Mouse (Mus musculus): ENCODE data around the gene 1500011B03Rik. TPM values are rescaled to one million over a fixed set of nuclear protein-coding genes. Genes with fewer than 3 reads are reported as not detected.

1500011B03Rik gene
- total RNA-seq, 2 experiments from 2014 or later = 11.7 to 14.5 TPM

GRCm38 (mm10) chr5:114813525-114814181 is 9.6 kb downstream of the 1500011B03Rik start:
- peak; percentile 83 for ATAC-seq (replicated peaks; ENCODE audit: low FRiP score, poor library complexity, severe bottlenecking)

DNA sequence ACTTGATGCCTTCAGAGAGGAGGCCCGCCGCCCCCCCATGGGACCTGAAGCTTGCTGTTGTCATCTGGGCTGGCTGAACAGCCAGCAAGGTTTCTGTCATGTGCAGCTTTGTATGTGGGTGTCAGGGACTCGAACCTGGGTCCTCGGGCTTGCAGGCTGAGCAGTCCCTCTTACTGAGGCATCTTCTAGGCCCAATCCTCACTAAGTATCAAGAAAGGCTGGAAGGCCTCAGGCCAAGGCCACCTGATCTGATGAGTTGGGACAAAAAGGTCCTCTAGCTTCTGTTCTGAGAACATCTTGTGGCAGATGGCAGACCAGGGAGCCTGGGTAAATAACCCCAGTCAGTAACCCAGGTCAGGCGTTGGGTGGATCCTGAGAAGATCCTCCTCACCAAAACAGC is 13.4 kb downstream of the 1500011B03Rik start:
- ATAC-seq (replicated peaks; ENCODE audit: low FRiP score, poor library complexity, severe bottlenecking) = no peak

GRCm38 (mm10) chr5:114809181-114809756 is 14.0 kb downstream of the 1500011B03Rik start:
- no peak for ATAC-seq (replicated peaks; ENCODE audit: low FRiP score, poor library complexity, severe bottlenecking)

GRCm38 (mm10) chr5:114808385-114808784 is 14.9 kb downstream of the 1500011B03Rik start:
- ATAC-seq (replicated peaks; ENCODE audit: low FRiP score, poor library complexity, severe bottlenecking) = peak; percentile 31; the same call in 1 of the 2 replicates

GRCm38 (mm10) chr5:114807893-114808292 is 15.4 kb downstream of the 1500011B03Rik start:
- no peak for ATAC-seq (replicated peaks; ENCODE audit: low FRiP score, poor library complexity, severe bottlenecking)

DNA sequence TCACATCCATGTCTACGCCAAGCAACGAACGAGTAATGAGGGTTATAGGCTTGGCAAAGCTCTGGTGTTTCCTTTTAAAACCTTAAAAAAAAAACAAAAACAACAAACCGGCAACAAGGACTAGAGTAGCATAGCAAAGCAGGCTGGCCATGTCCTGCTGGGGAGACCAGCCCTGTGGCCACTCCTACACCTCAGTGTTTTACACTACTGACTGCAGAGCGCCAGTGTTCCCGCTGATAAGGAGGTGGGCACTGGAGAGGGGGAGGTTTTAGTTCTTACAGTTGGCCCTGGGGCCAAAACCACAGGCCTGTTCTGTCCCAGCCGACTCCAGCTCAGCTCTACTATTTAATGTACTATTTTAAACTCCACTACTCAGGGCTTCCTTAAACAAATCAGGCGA is 15.8 kb downstream of the 1500011B03Rik start:
- peak; percentile 79 for ATAC-seq (replicated peaks; ENCODE audit: low FRiP score, poor library complexity, severe bottlenecking)

DNA sequence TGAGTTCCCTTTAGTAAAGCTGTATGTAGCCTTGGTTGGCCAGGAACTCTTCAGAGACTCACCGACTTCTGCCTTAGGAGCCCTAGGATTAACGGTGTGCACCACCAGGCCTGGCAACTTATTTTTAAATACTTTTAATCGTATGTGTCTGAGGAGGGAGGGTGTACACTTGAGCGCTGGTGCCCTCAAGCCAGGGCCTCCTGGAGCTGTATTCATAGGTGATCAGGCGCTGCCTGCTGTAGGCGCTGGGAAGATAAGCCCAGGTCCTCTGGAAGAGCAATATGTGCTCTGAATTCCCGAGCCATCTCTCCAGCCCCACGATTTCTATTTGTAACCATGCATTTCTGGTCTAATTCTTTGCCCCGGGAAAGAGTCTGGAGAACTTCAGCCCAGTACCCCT is 16.2 kb downstream of the 1500011B03Rik start:
- peak; percentile 48 for ATAC-seq (replicated peaks; ENCODE audit: low FRiP score, poor library complexity, severe bottlenecking)

DNA sequence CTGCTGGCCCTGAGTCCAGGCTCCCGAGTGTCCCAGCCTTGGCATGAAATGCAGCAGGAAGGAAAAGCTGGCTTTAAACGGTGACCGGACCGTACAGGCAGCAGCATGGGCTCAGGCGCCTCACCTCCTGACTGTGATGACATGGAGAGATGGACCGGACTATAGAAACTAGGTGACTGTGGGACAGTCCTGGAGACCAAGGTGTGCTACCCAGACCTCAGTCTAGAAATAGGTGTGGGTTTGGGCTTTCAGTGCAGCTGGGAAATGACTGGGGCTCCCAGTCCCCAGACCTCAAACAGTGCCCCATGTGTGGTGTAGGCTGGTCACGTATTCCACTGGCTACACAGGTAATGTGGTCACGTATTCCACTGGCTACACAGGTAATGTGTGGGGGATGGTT is 16.6 kb downstream of the 1500011B03Rik start:
- ATAC-seq (replicated peaks; ENCODE audit: low FRiP score, poor library complexity, severe bottlenecking) = no peak

DNA sequence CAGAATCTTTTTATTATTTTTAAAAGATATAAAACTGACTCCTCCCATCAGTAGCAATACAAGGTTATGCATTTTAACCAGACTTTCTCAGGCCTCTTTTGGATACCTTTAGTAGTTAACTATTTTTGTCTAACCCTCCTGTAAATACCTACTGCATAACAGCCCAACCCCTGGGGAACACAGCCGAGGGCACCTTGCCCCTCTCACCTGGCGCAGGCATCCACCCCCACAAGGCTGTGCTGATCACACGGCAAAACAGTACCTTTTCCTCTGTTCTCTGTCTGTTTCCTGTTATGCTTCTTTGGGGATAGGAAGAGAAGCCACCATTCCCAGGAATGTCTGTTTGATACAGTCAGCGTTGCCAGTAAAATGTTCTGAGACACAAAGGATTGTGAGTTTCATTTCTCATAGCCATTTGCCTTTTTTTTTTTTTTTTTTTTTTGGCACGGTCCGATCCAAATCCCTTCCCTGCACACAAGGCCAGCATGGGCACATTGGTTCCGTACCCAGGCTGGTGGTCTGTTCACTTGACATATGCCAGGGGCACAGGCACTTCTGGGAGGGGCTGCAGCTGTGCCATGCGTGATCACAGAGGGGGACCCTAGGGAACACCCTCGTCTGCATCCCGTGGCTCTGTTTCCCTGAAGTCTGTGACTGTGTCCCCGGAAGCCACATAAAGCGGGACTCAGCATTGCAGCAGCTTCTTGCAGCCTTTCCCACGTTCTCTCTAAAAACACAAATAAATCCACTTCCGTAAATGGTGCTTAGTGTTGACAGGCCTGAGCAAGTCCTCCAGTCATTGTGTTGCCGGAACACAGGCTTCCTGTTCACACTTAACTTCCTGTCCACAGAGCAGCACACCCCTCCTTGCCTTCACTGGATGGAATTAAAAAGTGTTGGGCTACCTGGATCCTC is 17.6 kb downstream of the 1500011B03Rik start:
- ATAC-seq (replicated peaks; ENCODE audit: low FRiP score, poor library complexity, severe bottlenecking) = no peak

- no peak for ATAC-seq (replicated peaks; ENCODE audit: low FRiP score, poor library complexity, severe bottlenecking)
These were observed 18.3 kb downstream of the 1500011B03Rik start for GRCm38 (mm10) chr5:114804958-114805357.

DNA sequence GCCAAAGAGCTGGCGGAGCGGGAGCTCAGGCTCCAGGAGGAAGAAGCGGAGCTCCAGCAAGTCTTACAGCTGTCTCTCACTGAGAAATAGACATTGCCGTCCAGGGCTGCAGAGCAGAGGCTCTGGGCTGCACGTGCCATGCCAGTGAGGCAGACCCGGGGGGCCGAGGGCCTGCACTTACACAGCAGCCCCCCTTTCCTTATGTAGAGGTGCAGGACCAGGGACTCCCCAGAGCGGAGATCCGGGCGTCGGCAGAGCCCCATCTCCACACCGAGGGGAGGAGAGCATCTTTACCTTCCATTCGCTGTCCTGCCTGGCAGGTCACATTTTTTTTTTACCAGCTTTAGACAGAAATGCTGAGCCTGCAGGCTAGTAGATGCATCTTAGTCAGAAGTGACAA is 18.9 kb downstream of the 1500011B03Rik start:
- ATAC-seq (replicated peaks; ENCODE audit: low FRiP score, poor library complexity, severe bottlenecking) = no peak

DNA sequence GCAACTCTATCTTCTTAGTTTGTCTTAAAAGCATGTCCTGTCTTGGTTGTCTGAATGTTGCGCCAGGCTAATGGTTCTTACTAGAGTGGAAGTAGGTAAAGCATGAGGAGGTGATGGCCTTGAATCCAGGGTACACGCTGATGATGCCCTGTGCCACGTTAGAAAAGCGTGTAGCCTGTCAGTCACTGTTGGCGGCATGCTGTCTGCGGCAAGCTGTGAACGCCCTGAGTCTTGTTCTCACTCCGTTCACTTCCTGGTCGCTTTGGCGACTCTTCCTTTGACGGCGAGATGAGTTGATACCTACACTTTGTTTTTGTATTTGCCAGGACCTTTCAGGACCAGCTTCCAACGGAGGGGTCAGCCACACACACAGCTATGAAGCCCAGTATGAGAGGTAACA is 20.0 kb downstream of the 1500011B03Rik start:
- ATAC-seq (replicated peaks; ENCODE audit: low FRiP score, poor library complexity, severe bottlenecking) = no peak

DNA sequence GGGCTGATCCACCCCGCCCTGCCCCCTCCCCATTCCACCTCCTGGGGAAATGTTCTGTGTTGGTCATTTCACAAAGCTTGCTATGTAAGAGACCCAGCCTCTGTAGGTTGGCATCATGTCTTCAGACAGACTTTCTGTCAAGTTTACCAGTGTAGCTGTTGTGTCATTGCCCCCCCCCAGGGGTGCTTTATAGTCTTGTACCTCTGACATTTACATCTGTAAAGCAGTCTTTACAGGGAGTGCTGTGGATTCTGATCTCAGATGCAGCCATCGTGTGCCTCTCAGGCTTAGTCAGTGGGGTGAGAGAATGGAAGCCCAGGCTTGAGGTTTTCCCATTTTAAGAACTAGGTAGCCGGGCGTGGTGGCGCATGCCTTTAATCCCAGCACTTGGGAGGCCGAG is 21.4 kb downstream of the 1500011B03Rik start:
- ATAC-seq (replicated peaks; ENCODE audit: low FRiP score, poor library complexity, severe bottlenecking) = no peak

DNA sequence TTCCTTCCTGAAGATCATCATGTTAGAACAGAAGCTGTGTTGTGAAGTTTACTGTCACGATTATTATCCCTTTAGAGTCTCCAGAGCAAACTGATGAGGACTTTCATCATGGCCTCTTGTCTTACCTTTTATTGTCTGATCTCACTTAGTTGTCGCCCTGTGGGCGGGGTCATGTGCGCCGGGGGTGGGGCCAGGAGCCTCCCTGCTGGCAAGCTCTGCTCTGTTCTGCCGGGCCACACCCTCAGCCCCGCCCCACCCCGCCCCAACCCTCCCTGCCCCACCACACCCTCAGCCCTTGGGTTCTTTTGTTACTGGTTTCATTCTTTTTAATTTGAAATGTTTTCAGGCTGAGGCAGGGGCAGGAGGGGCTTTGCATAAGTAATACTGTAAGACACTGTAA is 22.2 kb downstream of the 1500011B03Rik start:
- ATAC-seq (replicated peaks; ENCODE audit: low FRiP score, poor library complexity, severe bottlenecking) = no peak; the same call in 1 of the 2 replicates

DNA sequence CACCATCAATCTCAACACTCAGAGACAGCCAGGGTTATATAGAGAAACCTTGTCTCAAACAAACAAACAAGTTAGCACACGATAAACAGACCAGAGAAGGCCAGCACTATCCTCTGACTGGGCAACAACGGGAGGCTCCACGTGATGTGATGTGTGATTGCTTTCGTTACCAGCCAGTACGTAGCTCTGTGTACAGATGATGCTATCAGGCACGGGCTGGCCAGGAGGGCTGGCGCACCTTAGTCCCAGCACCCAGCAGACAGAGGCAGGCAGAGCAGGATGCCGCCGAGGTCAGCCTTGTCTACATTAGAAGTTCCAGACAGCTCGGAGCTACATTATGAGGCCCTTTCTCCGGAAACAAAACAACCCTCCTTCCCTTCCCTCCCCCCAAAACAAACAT is 23.4 kb downstream of the 1500011B03Rik start:
- no peak for ATAC-seq (replicated peaks; ENCODE audit: low FRiP score, poor library complexity, severe bottlenecking)

- no peak for ATAC-seq (replicated peaks; ENCODE audit: low FRiP score, poor library complexity, severe bottlenecking)
These were observed 26.0 kb downstream of the 1500011B03Rik start for GRCm38 (mm10) chr5:114797253-114797652.

DNA sequence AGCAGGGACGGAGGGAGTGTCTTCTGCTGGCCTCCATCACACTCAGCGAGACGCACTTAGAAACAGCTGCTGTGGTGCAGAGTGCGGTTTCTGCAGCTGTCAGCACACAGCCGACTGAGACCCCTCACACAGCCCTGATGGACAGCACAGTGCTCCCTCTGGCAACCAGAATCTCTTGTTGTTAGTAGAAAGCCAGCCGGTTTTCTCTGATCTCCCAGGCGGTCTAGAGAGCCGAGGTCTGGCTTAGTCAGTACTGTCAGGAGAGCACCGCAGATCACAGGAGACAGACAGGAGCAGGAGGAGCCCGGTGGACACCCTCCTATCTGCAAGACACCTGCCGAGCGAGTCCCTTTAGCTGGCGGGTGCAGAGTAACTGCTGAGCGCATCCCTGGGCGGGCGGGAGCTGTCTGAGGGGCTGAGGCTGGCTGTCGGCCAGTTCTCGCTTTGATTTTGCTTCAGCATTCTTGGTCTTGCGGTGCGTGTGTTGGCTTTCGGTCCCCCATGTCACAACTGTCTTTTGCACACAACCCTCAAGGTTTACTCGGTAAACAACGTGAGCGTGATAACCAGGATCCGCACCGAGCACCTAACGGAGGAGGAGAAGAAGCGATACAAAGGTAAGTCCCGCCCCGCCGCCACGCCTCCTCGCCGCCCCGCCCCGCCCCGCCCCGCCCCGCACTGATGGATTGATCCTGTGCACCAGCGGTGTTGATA is 26.8 kb downstream of the 1500011B03Rik start:
- ATAC-seq (replicated peaks; ENCODE audit: low FRiP score, poor library complexity, severe bottlenecking) = no peak

DNA sequence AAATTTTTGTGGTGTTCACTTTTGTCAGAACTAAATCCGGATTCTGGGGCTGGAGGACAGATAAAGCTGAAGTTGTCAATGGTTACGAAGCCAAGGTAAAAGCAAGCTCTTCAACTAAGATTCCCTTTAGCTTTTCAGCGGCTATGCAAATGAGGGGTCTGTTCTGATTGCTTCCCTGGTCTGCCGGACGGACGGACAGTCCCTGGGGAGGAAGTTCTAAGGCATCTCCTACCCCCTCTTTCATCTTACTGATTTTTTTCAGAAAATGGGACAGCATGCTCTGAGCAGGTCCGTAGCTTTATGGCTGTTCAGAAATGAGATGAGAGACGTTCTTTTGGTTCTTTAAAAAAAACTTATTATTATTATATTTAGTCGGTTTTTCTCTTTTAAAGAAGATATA is 27.6 kb downstream of the 1500011B03Rik start:
- ATAC-seq (replicated peaks; ENCODE audit: low FRiP score, poor library complexity, severe bottlenecking) = no peak

DNA sequence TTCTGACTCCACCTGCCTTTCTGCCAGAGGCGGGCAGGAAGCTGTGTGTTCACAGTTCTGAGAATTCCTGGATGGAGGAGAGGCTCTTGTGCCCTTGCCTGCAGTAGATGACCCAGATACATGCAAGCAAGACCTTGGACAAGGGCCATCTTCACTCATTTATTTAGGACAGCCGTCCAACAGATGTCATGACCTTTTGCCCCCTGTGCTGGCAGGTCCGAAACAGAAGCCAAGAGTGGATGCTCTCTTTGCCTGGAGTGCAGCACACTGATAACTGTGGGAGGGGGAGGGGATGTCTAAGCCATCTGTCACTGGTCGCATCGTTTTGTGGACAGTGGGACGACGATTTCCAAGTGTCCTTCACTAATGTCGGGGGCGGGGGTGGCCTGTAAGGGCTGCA is 28.0 kb downstream of the 1500011B03Rik start:
- ATAC-seq (replicated peaks; ENCODE audit: low FRiP score, poor library complexity, severe bottlenecking) = no peak

GRCm38 (mm10) chr5:114794609-114795008 is 28.7 kb downstream of the 1500011B03Rik start:
- ATAC-seq (replicated peaks; ENCODE audit: low FRiP score, poor library complexity, severe bottlenecking) = no peak
